Mouse (Mus musculus) E14TG2a.4 (cell line): ENCODE data around the gene Ogn.

Experiments used
- H3K27me3 ChIP-seq: 2 replicates; pipeline ENCODE4 v1.6.1; 2014; ENCODE audit warnings: low read length, control low read depth; ENCODE audit not compliant: insufficient read depth
- H3K36me3 ChIP-seq: 2 replicates; pipeline ENCODE4 v1.6.1; 2014; ENCODE audit warnings: low read length, control low read depth; ENCODE audit not compliant: insufficient read depth
- H3K4me1 ChIP-seq: replicated peaks from 2 replicates; pipeline ENCODE4 v1.6.1; 2014; ENCODE audit warnings: low read depth, low read length, control low read depth
- H3K4me3 ChIP-seq: replicated peaks from 2 replicates; pipeline ENCODE4 v1.5.1; 2014; ENCODE audit warnings: mild to moderate bottlenecking, low read length
- H3K9me3 ChIP-seq: 2 replicates; pipeline ENCODE4 v1.6.1; 2014; ENCODE audit warnings: low read length, control low read depth
- CTCF ChIP-seq: conservative IDR thresholded peaks from 2 replicates; pipeline ENCODE4 v1.5.1; 2014; ENCODE audit warnings: low read length
- NANOG ChIP-seq: IDR thresholded peaks from 2 replicates; pipeline ENCODE4 v1.6.1; 2014; ENCODE audit warnings: borderline replicate concordance, low read length, mixed read lengths
- POU5F1 ChIP-seq: IDR thresholded peaks from 2 replicates; pipeline ENCODE4 v1.6.1; 2014; ENCODE audit warnings: low read length, borderline replicate concordance

The Ogn gene

DNA sequence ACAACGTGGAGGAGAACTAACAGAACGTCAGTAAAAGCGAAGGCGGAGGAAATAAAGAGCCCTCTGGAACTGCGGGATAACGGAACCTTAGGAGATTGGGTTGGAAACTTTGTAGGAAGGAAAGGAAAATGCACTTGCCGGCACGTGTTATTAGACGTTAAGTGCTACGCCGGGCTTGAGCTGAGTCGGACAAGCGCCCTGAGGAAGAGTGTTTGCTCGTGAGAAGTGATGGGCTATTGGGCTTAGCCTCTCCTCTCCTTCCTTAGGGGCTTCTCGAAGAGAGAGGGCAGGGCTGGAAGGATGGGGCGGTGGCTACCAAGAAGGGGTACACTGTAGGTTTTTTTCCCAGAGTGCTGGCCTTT, 45.3 kb downstream of the Ogn start:
- peak overlapping the region; percentile 99 for H3K4me3 ChIP-seq
- TF ChIP-seq NANOG: no peak
- no peak for TF ChIP-seq CTCF
- no peak for TF ChIP-seq POU5F1
- H3K36me3 ChIP-seq: peaks cover 53% of the 10 kb centered on the region
- H3K9me3 ChIP-seq: no peaks in the 10 kb centered on the region
- peaks cover 21% of the 10 kb centered on the region for H3K4me1 ChIP-seq
- H3K27me3 ChIP-seq: no peaks in the 10 kb centered on the region
